In genomic region chr10:58498516-58498915, GRCm38 (mm10) we compare ENCODE assay signal across 8 mouse cellular contexts. TPM values are rescaled to one million over a fixed set of nuclear protein-coding genes. Genes with fewer than 3 reads are reported as not detected.
DNase-seq lines count a peak whose midpoint lies in the region; ATAC-seq lines count a peak whose summit lies in the region.

No protein-coding gene starts in this region.

- H3K27me3 ChIP-seq in heart, embryonic 14.5 days (ENCODE audit: control insufficient read depth, insufficient read depth, low read length): no peaks in the 10 kb centered on the region
- H3K27me3 ChIP-seq in hindbrain, embryonic 15.5 days: no peaks in the 10 kb centered on the region
- H3K27me3 ChIP-seq in midbrain, embryonic 13.5 days: no peaks in the 10 kb centered on the region

- peak overlapping the region; percentile 78 to 95 for H3K4me3 ChIP-seq in heart, embryonic 14.5 days (ENCODE audit: control insufficient read depth in 1 of 2, insufficient read depth in 1 of 2, low read depth in 1 of 2, low read length in 2 of 2)
- H3K4me3 ChIP-seq in hindbrain, embryonic 15.5 days: peak overlapping the region; percentile 61
- peak overlapping the region; percentile 71 for H3K4me3 ChIP-seq in midbrain, embryonic 13.5 days (replicated peaks)

- no peaks in the 10 kb centered on the region for H3K9me3 ChIP-seq in heart, embryonic 14.5 days (ENCODE audit: control insufficient read depth, low read length)
- no peaks in the 10 kb centered on the region for H3K9me3 ChIP-seq in hindbrain, embryonic 15.5 days
- H3K9me3 ChIP-seq in midbrain, embryonic 13.5 days: no peaks in the 10 kb centered on the region

- H3K36me3 ChIP-seq in heart, embryonic 14.5 days (ENCODE audit: control insufficient read depth, insufficient read depth, low read length): peaks cover 25% of the 10 kb centered on the region
- peaks cover 10% of the 10 kb centered on the region for H3K36me3 ChIP-seq in hindbrain, embryonic 15.5 days
- H3K36me3 ChIP-seq in midbrain, embryonic 13.5 days: peaks cover 11% of the 10 kb centered on the region

- peak overlapping the region in 1 of 2 experiments; percentile 90; a peak in 1 of 4 replicates for H3K27ac ChIP-seq in heart, embryonic 14.5 days (replicated peaks in 1 of 2; ENCODE audit: control insufficient read depth in 1 of 2, insufficient read depth in 1 of 2, low read depth in 2 of 2, low read length in 2 of 2)
- no peak overlapping the region for H3K27ac ChIP-seq in hindbrain, embryonic 15.5 days (replicated peaks)
- no peak overlapping the region for H3K27ac ChIP-seq in midbrain, embryonic 13.5 days

- H3K4me1 ChIP-seq in heart, embryonic 14.5 days (ENCODE audit: control insufficient read depth in 2 of 2, insufficient read depth in 2 of 2, low read length in 2 of 2): peaks cover 0 to 9% of the 10 kb centered on the region in 2 experiments; a peak in 3 of 4 replicates
- peaks cover 15% of the 10 kb centered on the region for H3K4me1 ChIP-seq in hindbrain, embryonic 15.5 days (replicated peaks)
- peaks cover 16% of the 10 kb centered on the region for H3K4me1 ChIP-seq in midbrain, embryonic 13.5 days (replicated peaks)

- no peak for ATAC-seq in heart, embryonic 14.5 days (ENCODE audit: insufficient number of reproducible peaks, insufficient read depth, low FRiP score, low read depth)
- no peak for ATAC-seq in hindbrain, embryonic 15.5 days (ENCODE audit: low FRiP score, low read depth)
- no peak for ATAC-seq in midbrain, embryonic 13.5 days

- peak overlapping the region; percentile 82 for H3K4me2 ChIP-seq in heart, embryonic 14.5 days (ENCODE audit: low read length)
- H3K4me2 ChIP-seq in hindbrain, embryonic 15.5 days: peak overlapping the region; percentile 65
- H3K4me2 ChIP-seq in midbrain, embryonic 13.5 days (replicated peaks): peak overlapping the region; percentile 61

- H3K9ac ChIP-seq in heart, embryonic 14.5 days (ENCODE audit: low read length): peak overlapping the region; percentile 76
- H3K9ac ChIP-seq in hindbrain, embryonic 15.5 days: peak overlapping the region; percentile 55
- H3K9ac ChIP-seq in midbrain, embryonic 13.5 days (replicated peaks): peak overlapping the region; percentile 63

- WGBS in heart, embryonic 14.5 days: 53% methylated on average over 2 of the region's 2 CpGs
- WGBS in hindbrain, embryonic 15.5 days: 65% methylated on average over 2 of the region's 2 CpGs
- WGBS in midbrain, embryonic 13.5 days: 58% methylated on average over 2 of the region's 2 CpGs

- DNase-seq in heart, adult 8-10 months (ENCODE audit: low spot score): no peak
- peak; percentile 33 for DNase-seq in adrenal gland, postnatal 14 days
- no peak for DNase-seq in layer of hippocampus, adult 8-10 months (ENCODE audit: low spot score in 2 of 2)
- no peak for DNase-seq in layer of hippocampus, adult 11-12 months (ENCODE audit: low spot score)
- no peak for DNase-seq in thymus, postnatal 25 days

RNA-seq across cellular contexts. Expression of gene Ccdc138, which starts 0.8 kb away (rescaled TPM):
- polyA plus RNA-seq in heart, embryonic 14.5 days (2014; fragmentation: Nextera tagmentation; extraction: Ambion mirVana): 6.6 and 6.7 TPM in 2 replicates
- total RNA-seq in heart, adult 8-10 months (2022): under 1 TPM; 0.37 to 0.82 (median 0.53) TPM
- total RNA-seq in adrenal gland, postnatal 14 days (2021): 3.8 and 5.2 TPM in 2 replicates
- polyA plus RNA-seq in hindbrain, embryonic 15.5 days (2015; fragmentation: Nextera tagmentation; extraction: Ambion mirVana): 8.3 and 9.1 TPM in 2 replicates
- 10.5 and 10.8 TPM in 2 replicates for polyA plus RNA-seq in midbrain, embryonic 13.5 days (2015; fragmentation: Nextera tagmentation; extraction: Ambion mirVana)
- 1 to 10 TPM; 3.3 to 4.7 (median 3.7) TPM for total RNA-seq in layer of hippocampus, adult 8-10 months (2022)

RNA-seq across cellular contexts. Expression of gene Ranbp2, which starts 51.8 kb away (rescaled TPM):
- polyA plus RNA-seq in heart, embryonic 14.5 days (2014; fragmentation: Nextera tagmentation; extraction: Ambion mirVana): 23.5 and 26.8 TPM in 2 replicates
- total RNA-seq in heart, adult 8-10 months (2022): 10 to 100 TPM; 49.8 to 53.3 (median 51.2) TPM
- total RNA-seq in adrenal gland, postnatal 14 days (2021): 71.0 and 72.9 TPM in 2 replicates
- 13.5 and 14.6 TPM in 2 replicates for polyA plus RNA-seq in hindbrain, embryonic 15.5 days (2015; fragmentation: Nextera tagmentation; extraction: Ambion mirVana)
- polyA plus RNA-seq in midbrain, embryonic 13.5 days (2015; fragmentation: Nextera tagmentation; extraction: Ambion mirVana): 22.0 and 23.2 TPM in 2 replicates
- total RNA-seq in layer of hippocampus, adult 8-10 months (2022): 10 to 100 TPM; 73.9 to 89.2 (median 84.7) TPM
